ENCODE assay signal across 19 mouse cellular contexts in the genomic region with DNA sequence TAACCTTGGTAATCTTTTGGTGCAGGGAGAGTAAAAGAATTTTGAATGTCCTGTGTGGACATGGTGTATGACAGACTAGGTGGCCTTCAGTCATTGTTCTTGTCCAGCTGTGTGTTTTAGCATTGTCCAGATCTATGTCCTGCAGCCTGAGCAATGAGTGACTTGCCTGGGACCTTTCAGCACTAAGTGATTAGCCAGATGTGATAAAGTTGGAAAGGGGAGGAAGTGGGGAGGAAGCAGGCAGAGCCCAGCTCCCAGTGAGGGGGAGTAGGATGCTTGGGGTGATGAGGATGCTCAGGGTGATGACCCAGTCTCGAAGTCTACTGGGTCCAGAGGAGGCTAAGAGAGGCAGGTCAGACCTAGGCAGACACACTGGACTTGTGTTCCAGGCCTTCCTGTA. TPM values are rescaled to one million over a fixed set of nuclear protein-coding genes. Genes with fewer than 3 reads are reported as not detected.
A peak's percentile ranks its signal among the peaks of the same experiment; 100 is the strongest.
DNase-seq lines count a peak whose midpoint lies in the region; ATAC-seq and TF ChIP-seq lines count a peak whose summit lies in the region.
"Had no signal": no experiment of that assay in that cellular context is flagged by ENCODE, and none has a peak within 500 bp of the region (broad histone marks: within the 10 kb centered on the region; RNA-seq: fewer than 3 reads in every experiment).

No protein-coding gene starts in this region.

- no peak for TF ChIP-seq CTCF in kidney, adult 2 months (conservative IDR thresholded peaks at IDR 0.05; ENCODE audit: insufficient read depth, insufficient read length, low read depth, low read length)
- no peak for TF ChIP-seq CTCF in liver, postnatal 0 days (IDR thresholded peaks at IDR 0.05; ENCODE audit: low read depth)

- no peak for ATAC-seq in heart, embryonic 12.5 days (ENCODE audit: insufficient number of reproducible peaks, low FRiP score)
- no peak for ATAC-seq in liver, embryonic 12.5 days
- no peak for ATAC-seq in liver, postnatal 0 days
- no peak for ATAC-seq in hindbrain, embryonic 16.5 days
- ATAC-seq: forebrain, embryonic 13.5 days; forebrain, postnatal 0 days; hindbrain, postnatal 0 days had no signal

- peaks cover 13% of the 10 kb centered on the region for H3K36me3 ChIP-seq in heart, embryonic 12.5 days
- peaks cover 6% of the 10 kb centered on the region for H3K36me3 ChIP-seq in kidney, adult 2 months (ENCODE audit: control insufficient read depth, insufficient read depth, low read length)
- H3K36me3 ChIP-seq in liver, embryonic 12.5 days, result peaks cover 53% of the 10 kb centered on the region
- H3K36me3 ChIP-seq in liver, postnatal 0 days (replicated peaks; ENCODE audit: insufficient read depth, low read length), result peaks cover 8% of the 10 kb centered on the region
- H3K36me3 ChIP-seq in hindbrain, embryonic 16.5 days (ENCODE audit: control insufficient read depth, insufficient read depth, low read length), result peaks cover 7% of the 10 kb centered on the region; the same call in 1 of the 2 replicates

- no peak for TF ChIP-seq EP300 in liver, postnatal 0 days (IDR thresholded peaks at IDR 0.05; ENCODE audit: low read depth)

- H3K4me2 ChIP-seq in heart, embryonic 12.5 days, result no peak overlapping the region
- H3K4me2 ChIP-seq in liver, embryonic 12.5 days, result no peak overlapping the region
- H3K4me2 ChIP-seq in liver, postnatal 0 days (ENCODE audit: low read depth, low read length), result no peak overlapping the region
- no peak overlapping the region for H3K4me2 ChIP-seq in hindbrain, embryonic 16.5 days (ENCODE audit: low read length)
- H3K4me2 ChIP-seq: forebrain, embryonic 13.5 days; hindbrain, embryonic 12.5 days had no signal

- no peak for TF ChIP-seq POLR2A in kidney, adult 2 months (IDR thresholded peaks at IDR 0.05; ENCODE audit: low read depth, low read length)

- H3K27me3 ChIP-seq in heart, embryonic 12.5 days (replicated peaks), result no peaks in the 10 kb centered on the region
- H3K27me3 ChIP-seq in kidney, adult 2 months (replicated peaks; ENCODE audit: control insufficient read depth, insufficient read depth, low read length), result no peaks in the 10 kb centered on the region
- no peaks in the 10 kb centered on the region for H3K27me3 ChIP-seq in liver, embryonic 12.5 days (replicated peaks)
- no peaks in the 10 kb centered on the region for H3K27me3 ChIP-seq in liver, postnatal 0 days (ENCODE audit: insufficient read depth, low read length)
- no peaks in the 10 kb centered on the region for H3K27me3 ChIP-seq in hindbrain, embryonic 16.5 days (replicated peaks; ENCODE audit: control insufficient read depth, insufficient read depth, low read length)
- H3K27me3 ChIP-seq: forebrain, embryonic 13.5 days; hindbrain, embryonic 12.5 days had no signal

- H3K4me3 ChIP-seq in heart, embryonic 12.5 days, result no peak overlapping the region
- H3K4me3 ChIP-seq in kidney, adult 2 months (ENCODE audit: insufficient read depth, low read depth, low read length), result no peak overlapping the region
- H3K4me3 ChIP-seq in liver, embryonic 12.5 days, result no peak overlapping the region
- H3K4me3 ChIP-seq in liver, postnatal 0 days (ENCODE audit: low read depth, low read length), result no peak overlapping the region
- H3K4me3 ChIP-seq in hindbrain, embryonic 16.5 days (ENCODE audit: low read length), result no peak overlapping the region
- H3K4me3 ChIP-seq: embryonic facial prominence, embryonic 10.5 days; forebrain, embryonic 13.5 days; hindbrain, embryonic 12.5 days had no signal

- H3K9ac ChIP-seq in heart, embryonic 12.5 days, result no peak overlapping the region
- no peak overlapping the region for H3K9ac ChIP-seq in liver, embryonic 12.5 days
- no peak overlapping the region; the same call in 1 of the 2 replicates for H3K9ac ChIP-seq in liver, postnatal 0 days (replicated peaks)
- H3K9ac ChIP-seq in hindbrain, embryonic 16.5 days (ENCODE audit: low read depth, low read length), result no peak overlapping the region
- H3K9ac ChIP-seq: forebrain, embryonic 13.5 days; forebrain, postnatal 0 days; hindbrain, embryonic 12.5 days had no signal

- WGBS in heart, embryonic 12.5 days, result 14% methylated on average over 1 of the region's 1 CpGs
- WGBS in kidney, adult 2 months, result 28% methylated on average over 1 of the region's 1 CpGs
- WGBS in liver, embryonic 12.5 days (ENCODE audit: insufficient replicate concordance), result 70% methylated on average over 1 of the region's 1 CpGs
- WGBS in liver, postnatal 0 days (ENCODE audit: insufficient replicate concordance), result 60% methylated on average over 1 of the region's 1 CpGs
- 92% methylated on average over 1 of the region's 1 CpGs for WGBS in hindbrain, embryonic 16.5 days

- no peaks in the 10 kb centered on the region for H3K9me3 ChIP-seq in heart, embryonic 12.5 days (replicated peaks)
- no peaks in the 10 kb centered on the region for H3K9me3 ChIP-seq in liver, embryonic 12.5 days (replicated peaks)
- no peaks in the 10 kb centered on the region for H3K9me3 ChIP-seq in liver, postnatal 0 days (ENCODE audit: low read length)
- no peaks in the 10 kb centered on the region for H3K9me3 ChIP-seq in hindbrain, embryonic 16.5 days (ENCODE audit: control insufficient read depth, low read length)
- H3K9me3 ChIP-seq: embryonic facial prominence, embryonic 10.5 days; forebrain, embryonic 13.5 days; hindbrain, embryonic 12.5 days had no signal

- H3K4me1 ChIP-seq in heart, embryonic 12.5 days (replicated peaks), result peaks cover 65% of the 10 kb centered on the region
- H3K4me1 ChIP-seq in kidney, adult 2 months (ENCODE audit: control insufficient read depth, insufficient read depth, low read length), result peaks cover 53% of the 10 kb centered on the region
- H3K4me1 ChIP-seq in liver, embryonic 12.5 days, result peaks cover 74% of the 10 kb centered on the region
- H3K4me1 ChIP-seq in liver, postnatal 0 days (ENCODE audit: insufficient read depth), result peaks cover 36% of the 10 kb centered on the region
- peaks cover 15% of the 10 kb centered on the region for H3K4me1 ChIP-seq in hindbrain, embryonic 16.5 days (ENCODE audit: control insufficient read depth, insufficient read depth, low read depth, low read length)

- H3K27ac ChIP-seq in heart, embryonic 12.5 days (ENCODE audit: poor library complexity, severe bottlenecking), result no peak overlapping the region
- H3K27ac ChIP-seq in kidney, adult 2 months (ENCODE audit: insufficient read depth, low read depth, low read length), result peak overlapping the region; percentile 36; the same call in 1 of the 2 replicates
- H3K27ac ChIP-seq in liver, embryonic 12.5 days, result peak overlapping the region; percentile 16
- no peak overlapping the region for H3K27ac ChIP-seq in liver, postnatal 0 days (ENCODE audit: low read depth)
- H3K27ac ChIP-seq in hindbrain, embryonic 16.5 days (ENCODE audit: low read depth, low read length), result no peak overlapping the region
- H3K27ac ChIP-seq: embryonic facial prominence, embryonic 10.5 days; forebrain, embryonic 13.5 days; hindbrain, embryonic 12.5 days; hindbrain, postnatal 0 days had no signal

- peak; percentile 54 to 80 for DNase-seq in heart, adult 9 months (ENCODE audit: low spot score in 2 of 2)
- DNase-seq in kidney, adult 2 months, result no peak
- no peak for DNase-seq in kidney, adult 11 months
- DNase-seq in liver, postnatal 0 days, result no peak
- DNase-seq: adrenal gland, adult 2 months; adrenal gland, postnatal 25 days; cerebellum, adult 2 months; cerebellum, postnatal 10 days; forebrain, postnatal 0 days; gastrocnemius, postnatal 36 days; kidney, adult 8-10 months had no signal

RNA-seq across cellular contexts. Expression of gene Gm10277, which starts 8.3 kb away (rescaled TPM):
- polyA plus RNA-seq in heart, embryonic 12.5 days (2016; fragmentation: Nextera tagmentation; extraction: Ambion mirVana), result 1.2 and 1.5 TPM in 2 replicates
- 0.04 TPM in 1 of 2 replicates, not detected in the other for polyA plus RNA-seq in kidney, adult 2 months (2012; rRNA removed)
- polyA plus RNA-seq in liver, embryonic 12.5 days (2016; fragmentation: Nextera tagmentation; extraction: Ambion mirVana), result 1.2 and 1.6 TPM in 2 replicates
- polyA plus RNA-seq in liver, postnatal 0 days (2015; fragmentation: Nextera tagmentation; extraction: Ambion mirVana), result 0.12 and 0.31 TPM in 2 replicates
- 1.6 and 1.7 TPM in 2 replicates for polyA plus RNA-seq in hindbrain, embryonic 16.5 days (2015; fragmentation: Nextera tagmentation; extraction: Ambion mirVana)
- polyA plus RNA-seq: adrenal gland, adult 2 months; cerebellum, adult 2 months had no signal

RNA-seq across cellular contexts. Expression of gene Myo18a, which starts 16.2 kb away (rescaled TPM):
- polyA plus RNA-seq in heart, embryonic 12.5 days (2016; fragmentation: Nextera tagmentation; extraction: Ambion mirVana), result 154 and 164 TPM in 2 replicates
- 92.0 and 93.1 TPM in 2 replicates for polyA plus RNA-seq in kidney, adult 2 months (2012; rRNA removed)
- polyA plus RNA-seq in liver, embryonic 12.5 days (2016; fragmentation: Nextera tagmentation; extraction: Ambion mirVana), result 28.8 and 30.3 TPM in 2 replicates
- 10.4 and 10.5 TPM in 2 replicates for polyA plus RNA-seq in liver, postnatal 0 days (2015; fragmentation: Nextera tagmentation; extraction: Ambion mirVana)
- 35.1 and 44.0 TPM in 2 replicates for polyA plus RNA-seq in hindbrain, embryonic 16.5 days (2015; fragmentation: Nextera tagmentation; extraction: Ambion mirVana)

RNA-seq across cellular contexts. Expression of gene Cryba1, which starts 54.2 kb away (rescaled TPM):
- polyA plus RNA-seq in heart, embryonic 12.5 days (2016; fragmentation: Nextera tagmentation; extraction: Ambion mirVana), result 0.51 TPM in 1 of 2 replicates, not detected in the other
- polyA plus RNA-seq in kidney, adult 2 months (2012; rRNA removed), result not detected in 2 replicates
- not detected in 2 replicates for polyA plus RNA-seq in liver, embryonic 12.5 days (2016; fragmentation: Nextera tagmentation; extraction: Ambion mirVana)
- not detected in 2 replicates for polyA plus RNA-seq in liver, postnatal 0 days (2015; fragmentation: Nextera tagmentation; extraction: Ambion mirVana)
- polyA plus RNA-seq in hindbrain, embryonic 16.5 days (2015; fragmentation: Nextera tagmentation; extraction: Ambion mirVana), result 0.20 and 0.21 TPM in 2 replicates
- polyA plus RNA-seq: adrenal gland, adult 2 months; cerebellum, adult 2 months; embryonic facial prominence, embryonic 14.5 days had no signal

Comparison
In these comparisons a context has a peak if more than half of its experiments do, and no peak if none do; other contexts are left out.
1. H3K27ac ChIP-seq: peak in kidney, adult 2 months (single experiment) and liver, embryonic 12.5 days (single experiment); none in heart, embryonic 12.5 days (single experiment), liver, postnatal 0 days (single experiment) and hindbrain, embryonic 16.5 days (single experiment).
2. DNase-seq: peak in heart, adult 9 months (2 of 2); none in kidney, adult 2 months (single experiment), kidney, adult 11 months (single experiment) and liver, postnatal 0 days (single experiment).